Mouse (Mus musculus) testis, adult 2 months (tissue): ENCODE results near the gene Zap70.

ENCODE experiments used
- CTCF ChIP-seq: fragments of 200-500 bp; IDR thresholded peaks from 2 replicates; pipeline ENCODE4 v1.5.1; 2012; ENCODE audit warnings: low read depth, mild to moderate bottlenecking, inconsistent platforms, low read length, moderate library complexity; ENCODE audit not compliant: control insufficient read depth, insufficient read depth, insufficient replicate concordance
- POLR2A ChIP-seq: fragments of 200-500 bp; IDR thresholded peaks from 2 replicates; pipeline ENCODE4 v1.6.1; 2012; ENCODE audit warnings: low read depth, mild to moderate bottlenecking, inconsistent platforms, low read length, moderate library complexity; ENCODE audit not compliant: control insufficient read depth

- no peak for TF ChIP-seq CTCF
- TF ChIP-seq POLR2A = no peak
These were observed 42.8 kb upstream of the Zap70 start for GRCm38 (mm10) chr1:36718786-36719185.
